Mouse (Mus musculus): ENCODE results near the gene Lifr.

GRCm38 (mm10) chr15:7189678-7190454, 99.5 kb downstream of the Lifr start:
- TF ChIP-seq CTCF (IDR thresholded peaks at IDR 0.05; ENCODE audit: low read depth) (no peak), EP300 (IDR thresholded peaks at IDR 0.05; ENCODE audit: low read depth) (no peak)
